Mouse (Mus musculus) hindbrain, embryonic 11.5 days (tissue): ENCODE results near the gene Lmtk2. TPM values are rescaled to one million over a fixed set of nuclear protein-coding genes. Genes with fewer than 3 reads are reported as not detected.

ENCODE experiments used
- ATAC-seq: fragments of 200-750 bp; cut with Nextera tagmentation; 2 replicates; pipeline ENCODE4 v1.8.0; 2017; ENCODE audit warnings: mild to moderate bottlenecking, moderate TSS enrichment, moderate library complexity; ENCODE audit not compliant: low FRiP score
- DNase-seq: peaks from one replicate; pipeline ENCODE4 v3.0.0-alpha.2; 2015; ENCODE audit warnings: low spot score
- H3K27ac ChIP-seq: fragments of 300-500 bp; sonication (generic); 2 replicates; pipeline ENCODE4 v1.5.1; 2014; ENCODE audit warnings: mild to moderate bottlenecking, low read depth, low read length
- H3K27me3 ChIP-seq: fragments of 300-500 bp; sonication (generic); 2 replicates; pipeline ENCODE4 v1.6.1; 2014; ENCODE audit warnings: mild to moderate bottlenecking, low read length, moderate library complexity, mixed read lengths; ENCODE audit not compliant: control insufficient read depth, insufficient read depth
- H3K36me3 ChIP-seq: fragments of 300-500 bp; sonication (generic); 2 replicates; pipeline ENCODE4 v1.6.1; 2014; ENCODE audit warnings: mild to moderate bottlenecking, low read length, moderate library complexity, mixed read lengths; ENCODE audit not compliant: control insufficient read depth, insufficient read depth
- H3K4me1 ChIP-seq: fragments of 300-500 bp; sonication (generic); replicated peaks from 2 replicates; pipeline ENCODE4 v1.6.1; 2014; ENCODE audit warnings: low read length, mixed read lengths; ENCODE audit not compliant: control insufficient read depth, insufficient read depth
- H3K4me2 ChIP-seq: fragments of 300-500 bp; sonication (generic); replicated peaks from 2 replicates; pipeline ENCODE4 v1.6.1; 2014; ENCODE audit warnings: mild to moderate bottlenecking, low read depth, low read length
- H3K4me3 ChIP-seq: fragments of 300-500 bp; sonication (generic); 2 replicates; pipeline ENCODE4 v1.5.1; 2014; ENCODE audit warnings: low read depth, low read length
- H3K9ac ChIP-seq: fragments of 300-500 bp; sonication (generic); 2 replicates; pipeline ENCODE4 v1.6.1; 2014; ENCODE audit warnings: low read depth, low read length
- H3K9me3 ChIP-seq: fragments of 300-500 bp; sonication (generic); 2 replicates; pipeline ENCODE4 v1.6.1; 2016; ENCODE audit warnings: low read length; ENCODE audit not compliant: control insufficient read depth
- WGBS: fragments of 180-500 bp; shearing (Covaris S2); extraction: QIAGEN DNeasy Blood & Tissue Kit; methylation state at CpG from one replicate; pipeline ENCODE4 v1.1.7; 2014; 5-methylcytosine and 5-hydroxymethylcytosine counted together
- polyA plus RNA-seq: library from polyadenylated mRNA; unstranded; fragments of >200 nt; fragmentation: Nextera tagmentation; extraction: Ambion mirVana; gene quantifications from 2 replicates; pipeline ENCODE4 v1.2.1, GENCODE M21; 2014

Gene Lmtk2
- polyA plus RNA-seq, 1 experiment from 2014 or later = 5.6 TPM

- no peak overlapping the region for H3K4me2 ChIP-seq
- H3K9me3 ChIP-seq = no peaks in the 10 kb centered on the region
- ATAC-seq (no peak), DNase-seq (no peak)
- no peak overlapping the region for H3K27ac ChIP-seq
- H3K9ac ChIP-seq = no peak overlapping the region
- no peaks in the 10 kb centered on the region for H3K36me3 ChIP-seq
- peaks cover 5% of the 10 kb centered on the region for H3K4me1 ChIP-seq
- WGBS = 77% methylated on average over 4 of the region's 4 CpGs
- no peaks in the 10 kb centered on the region for H3K27me3 ChIP-seq
- no peak overlapping the region for H3K4me3 ChIP-seq
Observed at GRCm38 (mm10) chr5:144221305-144221704, 121.1 kb downstream of the Lmtk2 start.

- Histone ChIP-seq H3K9ac (peak overlapping the region; percentile 63), H3K4me1 (peaks cover 5% of the 10 kb centered on the region), H3K27ac (peak overlapping the region; percentile 24), H3K36me3 (no peaks in the 10 kb centered on the region), H3K4me3 (peak overlapping the region; percentile 75), H3K9me3 (no peaks in the 10 kb centered on the region), H3K27me3 (no peaks in the 10 kb centered on the region), H3K4me2 (peak overlapping the region; percentile 83)
- DNase-seq (no peak), ATAC-seq (peak; percentile 73)
- WGBS = 4% methylated on average over 25 of the region's 25 CpGs
Observed at GRCm38 (mm10) chr5:144222811-144223502, 122.7 kb downstream of the Lmtk2 start.

GRCm38 (mm10) chr5:144223503-144223862 lies 123.2 kb downstream of the Lmtk2 start, which contains the start of gene Tecpr1:
Tecpr1 (minus strand) TSS chr5:144223615.
- WGBS = under 1% methylated on average over 36 of the region's 37 CpGs
- Histone ChIP-seq H3K4me3 (peak within 1 kb of the TSS; percentile 75), H3K9ac (peak within 1 kb of the TSS; percentile 63), H3K4me1 (peaks cover 5% of the 10 kb centered on the region), H3K27me3 (no peaks in the 10 kb centered on the region), H3K4me2 (peak within 1 kb of the TSS; percentile 83), H3K36me3 (no peaks in the 10 kb centered on the region), H3K9me3 (no peaks in the 10 kb centered on the region), H3K27ac (peak within 1 kb of the TSS; percentile 40)
- peak; percentile 94 for DNase-seq
- peak; percentile 97 for ATAC-seq

GRCm38 (mm10) chr5:144223899-144224816 lies 123.9 kb downstream of the Lmtk2 start:
- Histone ChIP-seq H3K27ac (peak overlapping the region; percentile 40; the same call in 1 of the 2 replicates), H3K27me3 (no peaks in the 10 kb centered on the region), H3K36me3 (no peaks in the 10 kb centered on the region), H3K9me3 (no peaks in the 10 kb centered on the region), H3K4me3 (peak overlapping the region; percentile 75), H3K4me2 (peak overlapping the region; percentile 50), H3K9ac (peak overlapping the region; percentile 63), H3K4me1 (peaks cover 5% of the 10 kb centered on the region)
- ATAC-seq = peak; percentile 48
- WGBS = 29% methylated on average over 18 of the region's 18 CpGs
- no peak for DNase-seq

- Histone ChIP-seq H3K27me3 (no peaks in the 10 kb centered on the region), H3K4me3 (no peak overlapping the region), H3K4me2 (no peak overlapping the region), H3K36me3 (no peaks in the 10 kb centered on the region), H3K4me1 (peaks cover 5% of the 10 kb centered on the region), H3K9ac (no peak overlapping the region), H3K9me3 (no peaks in the 10 kb centered on the region), H3K27ac (no peak overlapping the region)
- 24% methylated on average over 11 of the region's 11 CpGs for WGBS
- ATAC-seq (no peak), DNase-seq (no peak)
Observed at GRCm38 (mm10) chr5:144226220-144226619, 126.0 kb downstream of the Lmtk2 start.

- no peak overlapping the region for H3K9ac ChIP-seq
- no peak for ATAC-seq
Observed at GRCm38 (mm10) chr5:144230216-144230615, 130.0 kb downstream of the Lmtk2 start.

GRCm38 (mm10) chr5:144231410-144231809 lies 131.2 kb downstream of the Lmtk2 start:
- Histone ChIP-seq H3K9me3 (no peaks in the 10 kb centered on the region), H3K27ac (no peak overlapping the region)
- WGBS = 100% methylated on average over 1 of the region's 1 CpGs

More at GRCm38 (mm10) chr5:144230216-144230615, 130.0 kb downstream of the Lmtk2 start:
- DNase-seq = no peak
- no peak overlapping the region for H3K27ac ChIP-seq
- no peaks in the 10 kb centered on the region for H3K9me3 ChIP-seq
- WGBS = 88% methylated on average over 7 of the region's 7 CpGs
- H3K36me3 ChIP-seq = no peaks in the 10 kb centered on the region
- H3K27me3 ChIP-seq = no peaks in the 10 kb centered on the region
- no peak overlapping the region for H3K4me2 ChIP-seq
- no peaks in the 10 kb centered on the region for H3K4me1 ChIP-seq
- H3K4me3 ChIP-seq = no peak overlapping the region

GRCm38 (mm10) chr5:144232531-144232930 lies 132.3 kb downstream of the Lmtk2 start:
- Histone ChIP-seq H3K4me3 (no peak overlapping the region), H3K9ac (no peak overlapping the region), H3K4me1 (no peaks in the 10 kb centered on the region), H3K27ac (no peak overlapping the region), H3K4me2 (no peak overlapping the region), H3K9me3 (no peaks in the 10 kb centered on the region), H3K36me3 (no peaks in the 10 kb centered on the region), H3K27me3 (no peaks in the 10 kb centered on the region)
- WGBS = 80% methylated on average over 5 of the region's 5 CpGs
- DNase-seq = no peak
- no peak for ATAC-seq

More at GRCm38 (mm10) chr5:144231410-144231809, 131.2 kb downstream of the Lmtk2 start:
- ATAC-seq (no peak), DNase-seq (no peak)
- Histone ChIP-seq H3K4me1 (no peaks in the 10 kb centered on the region), H3K4me3 (no peak overlapping the region), H3K4me2 (no peak overlapping the region), H3K9ac (no peak overlapping the region), H3K36me3 (no peaks in the 10 kb centered on the region), H3K27me3 (no peaks in the 10 kb centered on the region)
